Mouse (Mus musculus): ENCODE results near the gene 4933415A04Rik.

The 4933415A04Rik gene

GRCm38 (mm10) chr11:43633658-43634401, 47.0 kb downstream of the 4933415A04Rik start:
- DNase-seq, result peak; percentile 62 to 69

- DNase-seq, result no peak
Measured at GRCm38 (mm10) chr11:43636761-43637160, 49.9 kb downstream of the 4933415A04Rik start.

- no peak for DNase-seq
Measured at GRCm38 (mm10) chr11:43638486-43638885, 51.6 kb downstream of the 4933415A04Rik start.
